Mouse (Mus musculus) lung, postnatal 4 days (tissue): ENCODE data around the gene Msrb3.

Source experiments
- DNase-seq, 2 experiments: peaks; one replicate each; pipeline ENCODE4 v3.0.0; 2021

Gene Msrb3

GRCm38 (mm10) chr10:120898785-120899762, at the start of gene Msrb3:
Msrb3 (minus strand) TSS chr10:120899101.
- DNase-seq, result peak; percentile 88 to 93

DNA sequence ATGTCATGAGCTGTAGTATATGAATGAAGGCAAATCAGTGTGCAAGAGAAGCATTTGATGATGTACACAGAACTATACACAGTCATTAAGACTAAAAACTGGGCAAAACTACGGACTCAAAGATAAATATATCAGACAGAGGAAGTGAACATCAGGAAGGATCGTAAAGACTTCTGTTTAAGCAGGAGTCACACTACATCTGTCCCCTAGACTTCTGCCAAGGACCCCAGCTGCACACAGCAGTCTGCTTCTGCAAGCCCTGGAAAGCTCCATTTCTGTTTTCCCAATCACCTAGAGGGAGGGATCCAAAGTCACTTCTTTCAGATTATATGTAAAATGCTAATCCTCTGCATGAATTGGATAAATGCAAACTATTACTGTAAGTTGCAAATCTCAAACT, 49.6 kb upstream of the Msrb3 start:
- DNase-seq, result peak in 1 of 2 experiments; percentile 30

DNA sequence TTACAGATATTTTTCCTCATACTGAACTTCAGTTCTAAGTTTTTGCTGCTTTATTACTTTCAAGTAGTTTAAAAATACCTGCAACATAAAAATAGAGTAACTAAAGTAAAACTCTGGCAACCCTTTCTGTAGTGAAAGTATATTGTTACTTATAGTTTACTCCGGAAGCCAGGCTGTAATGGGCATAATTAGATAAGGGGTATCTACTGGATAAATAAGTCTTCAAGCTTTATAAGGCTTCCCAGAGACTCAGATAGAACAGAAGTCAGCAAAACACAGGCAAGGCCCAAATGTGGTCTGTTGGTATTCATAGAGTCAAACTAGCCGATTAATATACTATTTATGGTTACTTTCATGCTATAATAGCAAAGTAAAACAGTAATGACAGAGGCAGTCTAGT, 48.9 kb upstream of the Msrb3 start:
- DNase-seq, result no peak

GRCm38 (mm10) chr10:120946847-120947246, 47.9 kb upstream of the Msrb3 start:
- DNase-seq, result no peak

- no peak for DNase-seq
Measured at GRCm38 (mm10) chr10:120938904-120939208, 40.0 kb upstream of the Msrb3 start.

DNA sequence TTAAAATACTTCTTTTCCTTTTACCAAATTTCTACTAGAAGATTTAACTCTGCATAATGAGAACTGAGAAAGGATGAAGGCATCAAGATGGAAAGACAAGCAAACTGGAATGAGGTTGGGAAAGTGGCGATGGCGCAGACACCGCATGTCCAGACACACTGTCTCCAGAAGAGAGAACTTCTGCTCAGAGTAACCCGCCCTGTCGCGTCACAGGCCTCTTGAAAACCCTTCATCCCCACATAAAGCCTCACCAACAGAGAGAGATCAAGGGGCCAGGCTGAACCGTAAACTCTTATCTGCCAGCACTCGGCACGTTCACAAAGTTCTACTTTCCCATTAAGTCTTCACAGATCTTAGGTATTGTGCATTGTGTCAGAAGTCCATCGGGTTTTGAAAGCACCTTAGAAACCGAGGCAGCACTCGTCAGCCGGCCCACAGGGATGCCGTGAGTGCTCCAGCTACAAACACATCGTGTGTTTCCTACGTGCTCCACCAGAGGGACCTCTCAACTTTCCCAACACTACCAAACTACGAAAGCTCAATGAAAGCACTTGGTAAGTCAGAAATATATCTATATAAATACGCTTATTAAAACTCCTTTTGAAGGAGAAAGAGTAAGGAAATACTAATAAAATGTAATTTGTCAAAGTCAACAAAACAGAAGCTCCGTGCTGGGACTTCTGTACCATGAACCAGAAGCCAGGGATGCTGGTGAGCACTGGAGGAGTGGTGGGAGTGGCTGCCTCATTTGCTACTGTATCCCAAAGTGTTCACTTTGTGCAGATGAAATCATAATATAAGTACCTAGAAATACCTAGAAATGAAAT, 39.4 kb upstream of the Msrb3 start:
- DNase-seq, result peak in 1 of 2 experiments; percentile 66

DNA sequence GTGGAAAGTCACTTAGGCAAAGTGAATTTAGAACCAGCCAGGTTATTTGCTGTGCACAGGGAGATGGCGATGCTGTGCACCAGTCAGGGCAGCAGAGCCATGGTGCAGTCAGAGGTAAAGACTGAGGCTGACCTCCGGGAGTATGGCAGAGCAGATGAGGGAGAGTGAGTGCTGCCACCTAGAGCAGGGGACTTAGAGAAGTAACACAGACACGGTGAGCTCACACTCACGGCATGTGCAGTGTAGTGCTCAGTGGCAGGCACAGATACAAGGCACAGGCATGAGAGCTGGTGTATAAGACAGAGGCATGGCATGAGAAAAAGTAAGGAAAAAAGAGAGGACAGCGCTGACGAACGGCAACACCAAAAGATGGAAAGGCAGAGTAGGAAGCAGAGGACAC, 30.6 kb upstream of the Msrb3 start:
- DNase-seq, result no peak

DNA sequence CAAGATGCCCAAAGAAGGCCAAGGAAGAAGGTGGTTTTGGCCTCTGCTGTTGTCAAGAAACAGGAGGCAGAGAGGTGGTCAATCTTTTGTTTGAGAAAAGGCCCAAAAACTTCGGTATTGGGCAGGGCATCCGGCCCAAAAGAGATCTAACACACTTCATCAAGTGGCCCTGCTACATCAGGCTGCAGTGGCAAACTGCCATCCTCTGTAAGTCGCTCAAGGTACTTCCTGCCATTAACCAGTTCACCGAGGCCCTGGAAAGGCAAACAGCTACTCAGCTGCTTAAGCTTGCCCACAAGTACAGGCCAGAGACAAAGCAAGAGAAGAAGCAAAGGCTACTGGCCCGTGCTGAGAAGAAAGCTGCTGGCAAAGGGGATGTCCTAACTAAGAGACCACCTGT, 29.3 kb upstream of the Msrb3 start:
- DNase-seq, result no peak

DNA sequence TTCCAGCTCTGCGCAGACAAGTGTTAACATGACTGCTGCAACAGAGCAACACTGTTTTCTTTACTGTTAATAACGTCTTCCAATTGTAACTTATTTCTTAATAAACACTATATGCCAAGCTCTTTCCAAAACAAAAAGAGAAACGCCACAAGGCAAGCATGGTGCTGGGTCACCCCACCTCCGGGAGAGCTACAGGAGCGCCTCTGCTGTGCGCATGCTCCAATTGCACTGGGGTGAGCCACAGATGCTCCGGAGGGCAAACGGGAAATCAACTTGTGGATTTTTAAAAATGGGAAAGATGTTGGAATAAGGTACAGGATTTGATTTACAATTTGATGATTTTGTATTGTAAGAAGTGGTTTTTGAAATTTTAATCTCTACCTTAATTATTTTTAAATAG, 27.3 kb upstream of the Msrb3 start:
- DNase-seq, result no peak

DNA sequence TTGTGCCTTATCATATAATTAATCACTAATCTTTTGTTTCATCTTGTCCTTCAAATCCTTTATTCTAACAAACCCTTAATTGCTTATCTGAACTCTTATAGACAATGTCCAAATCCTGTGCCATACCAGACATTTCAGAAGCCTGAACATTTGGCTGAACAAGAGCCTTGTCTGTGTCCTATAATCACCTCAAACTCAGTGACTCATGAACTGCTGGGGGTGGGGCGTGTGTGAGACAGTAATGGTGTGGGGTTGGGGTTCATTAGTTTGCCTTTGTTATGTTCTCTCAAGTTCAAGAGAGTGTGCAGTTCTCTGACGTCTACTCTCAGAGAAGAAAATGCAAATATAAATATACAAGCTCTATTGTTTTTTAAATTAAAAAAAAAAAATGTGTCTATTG, 22.6 kb upstream of the Msrb3 start:
- DNase-seq, result no peak

- no peak for DNase-seq
Measured at GRCm38 (mm10) chr10:120920604-120921003, 21.7 kb upstream of the Msrb3 start.

- peak in 1 of 2 experiments; percentile 39 for DNase-seq
Measured at GRCm38 (mm10) chr10:120916250-120916649, 17.3 kb upstream of the Msrb3 start.

DNA sequence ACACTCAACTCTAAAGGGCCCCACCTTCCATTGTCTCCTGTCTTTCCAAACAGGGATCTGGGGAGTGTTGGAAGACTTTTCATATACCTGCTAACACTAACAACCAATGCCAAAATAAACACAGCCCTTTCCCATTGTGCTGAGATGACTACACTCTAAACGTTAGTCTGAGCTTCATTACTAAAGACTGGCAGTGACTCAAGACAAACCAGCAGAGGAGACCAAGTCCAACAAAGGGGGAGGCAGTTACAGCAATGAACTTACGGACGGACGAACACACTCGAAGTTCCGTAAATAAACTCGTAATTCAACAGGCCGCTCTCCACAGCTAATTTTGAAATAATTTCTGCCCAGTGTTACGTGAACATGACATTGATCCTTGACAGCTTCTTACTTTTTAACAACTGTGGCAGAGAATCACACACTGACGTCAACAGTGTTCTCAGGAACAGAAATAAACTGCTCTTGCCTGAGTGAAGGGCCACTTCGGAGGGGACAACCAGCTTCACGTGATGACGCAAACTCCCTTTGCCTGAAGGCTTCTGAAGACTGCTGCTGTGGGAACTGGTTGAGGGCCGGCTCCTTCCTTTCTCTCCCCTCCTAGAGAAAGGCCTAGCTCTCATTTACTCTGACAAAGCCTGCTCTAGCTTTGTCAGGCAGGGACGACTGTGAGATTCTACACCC, 16.2 kb upstream of the Msrb3 start:
- DNase-seq, result peak; percentile 68 to 73

GRCm38 (mm10) chr10:120914286-120914685, 15.4 kb upstream of the Msrb3 start:
- no peak for DNase-seq

- no peak for DNase-seq
Measured at GRCm38 (mm10) chr10:120913796-120914195, 14.9 kb upstream of the Msrb3 start.

- DNase-seq, result no peak
Measured at GRCm38 (mm10) chr10:120911971-120912370, 13.1 kb upstream of the Msrb3 start.

GRCm38 (mm10) chr10:120908776-120909574, 10.1 kb upstream of the Msrb3 start:
- DNase-seq, result no peak

DNA sequence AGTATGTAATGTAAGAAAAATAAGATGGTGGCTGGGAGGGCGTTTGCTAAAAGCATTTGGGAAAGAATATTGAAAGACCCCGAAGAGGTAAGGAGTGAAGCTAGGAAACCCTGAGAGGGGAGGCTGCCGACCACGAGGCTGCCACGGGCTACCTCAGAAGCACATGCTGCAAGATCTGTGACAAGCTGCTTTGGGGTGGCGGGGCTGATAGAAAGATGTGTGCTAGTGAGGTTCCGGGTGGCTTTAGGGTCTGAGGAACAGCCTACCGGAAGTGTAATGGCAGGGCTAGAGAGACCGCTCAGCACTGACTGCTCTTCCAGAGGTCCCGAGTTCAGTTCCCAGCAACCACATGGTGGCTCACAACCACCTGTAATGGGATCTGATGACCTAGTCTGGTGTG, 5.8 kb upstream of the Msrb3 start:
- DNase-seq, result no peak

GRCm38 (mm10) chr10:120903843-120904468, 5.1 kb upstream of the Msrb3 start:
- no peak for DNase-seq

- DNase-seq, result peak; percentile 20 to 58
Measured at GRCm38 (mm10) chr10:120901746-120902145, 2.8 kb upstream of the Msrb3 start.

DNA sequence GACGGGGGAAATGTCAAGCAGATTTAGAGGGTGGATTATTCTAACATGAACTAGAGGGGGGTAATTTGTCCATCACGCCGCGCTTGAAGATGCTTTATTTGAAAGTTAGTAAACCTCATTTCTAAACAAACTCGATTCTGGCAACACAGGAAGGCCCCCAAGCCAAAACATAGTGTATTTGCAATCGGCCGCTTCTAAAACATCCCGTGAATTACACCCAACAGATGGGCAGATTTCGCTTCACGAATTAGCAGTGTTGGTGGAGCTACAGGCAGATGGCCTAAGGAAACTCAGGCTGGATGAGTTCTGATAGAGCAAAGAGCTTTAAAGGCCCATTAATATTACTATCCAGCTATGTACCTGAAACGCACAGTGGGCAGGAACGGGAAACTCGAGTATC, 1.2 kb upstream of the Msrb3 start:
- peak; percentile 56 to 61 for DNase-seq

DNA sequence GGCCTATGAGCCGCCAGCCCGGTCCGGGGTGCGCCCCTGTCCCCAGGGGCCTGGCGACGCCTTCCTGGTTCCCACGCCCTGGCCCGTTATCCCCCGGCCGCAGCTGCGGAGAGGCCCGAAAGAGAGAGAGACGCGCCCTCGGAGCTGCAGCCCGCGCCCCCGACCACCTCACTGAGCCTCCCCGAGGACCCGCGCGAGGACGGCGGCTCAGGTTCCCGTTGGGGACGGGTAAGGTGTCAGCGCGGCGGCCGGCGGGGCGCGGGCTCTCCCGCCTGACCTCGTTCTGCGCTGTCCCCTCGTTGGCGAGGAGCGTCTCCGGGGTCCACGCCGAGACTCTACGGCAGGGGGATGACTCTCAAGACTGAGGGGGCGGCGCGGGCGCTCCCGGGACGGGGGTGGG, 544 bp downstream of the Msrb3 start:
- DNase-seq, result peak; percentile 43 to 44
